Mouse (Mus musculus) lung, postnatal 14 days (tissue): Measurements from ENCODE around the gene Cts6.
"Not testable (repeated sequence)": the region's sequence is repeated elsewhere in the genome, so short reads cannot be mapped to it uniquely, and the experiment has no call there.

Source experiments
- DNase-seq: peaks from one replicate; pipeline ENCODE4 v3.0.0; 2021

Gene Cts6

GRCm38 (mm10) chr13:61203310-61203709, at the start of gene Cts6:
TSS of gene Cts6 (minus strand) at chr13:61203410.
- no peak for DNase-seq

DNA sequence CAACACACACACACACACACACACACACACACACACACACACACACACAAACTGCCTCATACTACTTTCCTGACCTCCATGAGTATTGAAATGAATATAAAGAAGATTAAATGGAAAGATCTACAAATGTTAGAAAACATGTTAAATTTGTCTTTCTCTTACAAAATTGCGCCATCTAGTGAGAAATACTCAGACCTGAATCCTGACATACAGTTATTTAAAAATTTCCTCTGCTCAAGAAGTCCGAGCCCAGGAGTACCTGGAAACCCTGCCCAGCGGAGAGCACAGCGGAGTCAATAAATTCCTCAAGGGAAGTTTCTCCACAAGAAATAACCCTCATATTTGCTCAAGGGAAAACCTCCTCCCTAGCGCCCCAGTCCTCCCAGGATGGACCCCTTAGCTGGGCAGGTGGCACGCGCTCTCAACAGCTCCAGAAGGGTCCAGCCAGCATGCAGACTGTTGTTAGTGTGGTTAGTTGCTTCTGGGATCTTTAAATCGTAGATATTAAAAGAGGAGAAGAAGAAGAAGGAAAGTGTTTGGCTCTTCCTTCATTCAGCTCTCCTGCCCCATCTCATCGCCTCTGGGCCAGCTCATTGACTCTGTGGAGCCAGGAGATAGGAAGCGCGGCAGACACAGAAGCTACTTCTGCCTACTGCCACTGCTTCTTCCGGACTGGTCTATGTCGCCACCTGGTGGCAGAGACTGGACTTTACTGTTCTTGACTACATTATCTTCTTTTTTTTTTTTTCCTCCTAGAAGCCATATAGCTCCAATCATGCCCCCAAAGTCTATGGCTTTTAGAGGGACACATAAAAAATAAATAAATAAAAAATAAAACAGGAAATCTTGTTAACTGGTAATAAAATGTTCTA, 38.1 kb upstream of the Cts6 start:
- DNase-seq: peak; percentile 54

DNA sequence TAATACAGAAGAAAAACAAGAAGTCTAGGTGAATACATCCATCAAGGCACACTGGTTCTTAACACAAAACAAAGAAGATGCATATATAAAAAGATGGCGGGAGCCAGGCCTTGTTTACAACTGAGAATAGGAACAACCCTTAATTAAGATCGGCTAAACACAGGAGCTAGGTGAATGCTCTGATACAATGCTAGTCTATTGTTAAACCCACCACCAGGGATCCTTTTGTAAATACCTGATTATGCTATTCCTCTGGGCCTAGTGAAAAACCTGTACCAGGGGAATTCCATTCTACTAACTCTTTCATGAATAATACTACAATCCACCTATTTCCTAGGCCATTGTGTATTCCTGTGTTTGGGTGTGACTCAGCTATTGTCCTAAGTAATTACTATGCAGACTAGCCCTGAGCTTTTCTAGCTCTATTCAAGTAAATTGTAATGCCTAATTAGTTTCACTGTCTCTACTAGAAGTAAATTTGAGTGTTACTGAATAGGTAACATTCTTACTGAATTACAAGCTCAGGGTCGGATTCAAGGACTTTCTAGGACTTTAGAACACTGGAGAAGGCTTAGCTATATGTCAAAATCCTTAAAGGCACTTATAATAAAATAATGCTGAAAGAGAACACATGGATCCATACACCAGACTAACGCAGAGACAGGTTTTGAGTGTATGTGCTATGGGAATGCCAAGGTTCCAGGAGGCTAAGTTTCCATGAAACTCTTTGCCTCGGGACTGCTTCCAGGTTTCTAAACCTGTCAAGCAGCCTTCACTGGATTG, 17.9 kb downstream of the Cts6 start:
- not testable (repeated sequence) for DNase-seq

GRCm38 (mm10) chr13:61164622-61165021, 38.6 kb downstream of the Cts6 start:
- no peak for DNase-seq

DNA sequence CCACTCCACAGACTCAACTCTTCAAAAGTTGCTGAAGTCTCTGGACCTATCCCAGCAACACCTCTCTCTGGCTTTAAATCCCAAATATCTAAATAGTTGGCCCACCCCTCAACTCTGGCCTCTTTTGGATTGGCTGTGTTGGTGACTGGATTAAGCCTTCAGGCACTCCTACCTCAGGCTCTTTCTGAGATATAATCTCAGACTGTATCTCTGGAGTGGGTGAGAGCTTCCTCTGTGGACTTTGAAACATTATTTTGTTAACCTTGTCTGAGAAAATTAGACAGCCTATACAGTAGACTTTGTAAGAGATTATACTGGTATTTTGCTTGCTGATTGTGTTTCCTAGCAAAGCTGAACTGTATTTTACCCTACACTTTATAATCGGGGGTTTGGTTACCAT, 39.1 kb downstream of the Cts6 start, which contains the start of gene Ctsr:
Gene Ctsr, minus strand, starts transcription at position 101 of the 400 bp plus-strand sequence.
- DNase-seq: no peak
